Mouse (Mus musculus) lung, embryonic 15.5 days (tissue): ENCODE measurements around the gene Gm3952. TPM values are rescaled to one million over a fixed set of nuclear protein-coding genes. Genes with fewer than 3 reads are reported as not detected.

Experiments used
- ATAC-seq: fragments of 200-750 bp; cut with Nextera tagmentation; 2 replicates; pipeline ENCODE4 v1.8.0; 2017; ENCODE audit warnings: moderate number of reproducible peaks, borderline replicate concordance; ENCODE audit not compliant: low FRiP score, low TSS enrichment; ENCODE audit errors: extremely low read depth
- H3K27ac ChIP-seq: fragments of 300-500 bp; sonication (generic); 2 replicates; pipeline ENCODE4 v1.5.1; 2015; ENCODE audit warnings: moderate library complexity, mild to moderate bottlenecking, inconsistent platforms
- H3K27me3 ChIP-seq: fragments of 300-500 bp; sonication (generic); 2 replicates; pipeline ENCODE4 v1.6.1; 2015; ENCODE audit warnings: inconsistent platforms
- H3K36me3 ChIP-seq: fragments of 300-500 bp; sonication (generic); 2 replicates; pipeline ENCODE4 v1.6.1; 2015; ENCODE audit warnings: inconsistent platforms
- H3K4me1 ChIP-seq: fragments of 300-500 bp; sonication (generic); 2 replicates; pipeline ENCODE4 v1.6.1; 2015; ENCODE audit warnings: inconsistent platforms
- H3K4me2 ChIP-seq: fragments of 300-500 bp; sonication (generic); 2 replicates; pipeline ENCODE4 v1.6.1; 2015; ENCODE audit warnings: inconsistent platforms, mild to moderate bottlenecking, moderate library complexity
- H3K4me3 ChIP-seq: fragments of 300-500 bp; sonication (generic); 2 replicates; pipeline ENCODE4 v1.5.1; 2015; ENCODE audit warnings: mild to moderate bottlenecking, inconsistent platforms
- H3K9ac ChIP-seq: fragments of 300-500 bp; sonication (generic); 2 replicates; pipeline ENCODE4 v1.6.1; 2015; ENCODE audit warnings: inconsistent platforms
- H3K9me3 ChIP-seq: fragments of 300-500 bp; sonication (generic); 2 replicates; pipeline ENCODE4 v1.6.1; 2016; ENCODE audit warnings: inconsistent platforms
- WGBS: fragments of 180-500 bp; shearing (Covaris S2); methylation state at CpG from one replicate; pipeline ENCODE4 v1.1.7; 2015; 5-methylcytosine and 5-hydroxymethylcytosine counted together
- polyA plus RNA-seq: library from polyadenylated mRNA; unstranded; fragments of >200 nt; fragmentation: Nextera tagmentation; extraction: Ambion mirVana; gene quantifications from 2 replicates; pipeline ENCODE4 v1.2.1, GENCODE M21; 2015

The Gm3952 gene
- polyA plus RNA-seq, 1 experiment from 2014 or later = not detected

DNA sequence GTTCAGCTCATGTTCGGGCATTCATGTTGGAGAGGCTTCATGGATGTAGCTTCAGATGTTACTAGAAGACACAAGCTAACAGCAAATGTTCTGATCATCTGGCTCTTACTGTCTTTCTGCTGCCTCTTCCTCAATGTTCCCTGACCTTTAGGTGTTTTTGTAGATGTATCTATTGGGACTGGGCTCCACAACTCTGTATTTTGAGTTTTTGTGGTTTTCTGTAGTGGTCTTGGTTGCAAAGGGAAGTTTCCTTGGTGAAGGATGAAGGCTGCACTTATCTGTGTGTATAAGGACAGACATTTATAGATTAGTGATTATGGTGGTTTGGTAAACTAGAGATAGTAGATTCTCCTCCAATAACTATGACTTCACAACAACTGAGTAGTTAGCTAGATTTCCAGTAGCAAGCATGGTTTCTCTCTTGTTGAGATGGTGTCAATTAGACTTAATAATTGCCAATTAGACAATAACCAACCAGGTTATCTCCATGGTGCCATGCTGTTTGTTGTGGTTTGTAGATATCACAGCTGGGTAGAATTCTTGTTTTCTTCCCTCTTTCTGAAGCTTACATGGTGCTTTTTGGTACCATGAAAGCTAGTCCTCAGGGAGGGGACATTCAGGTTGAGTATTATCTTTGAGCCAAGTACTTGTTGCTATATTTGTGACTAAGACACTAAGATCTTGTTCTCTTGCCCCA lies 101.6 kb downstream of the Gm3952 start:
- WGBS = 84% methylated on average over 1 of the region's 1 CpGs
- ATAC-seq = no peak
- H3K27me3 ChIP-seq = no peaks in the 10 kb centered on the region
- H3K9ac ChIP-seq = no peak overlapping the region
- no peaks in the 10 kb centered on the region for H3K36me3 ChIP-seq
- H3K4me2 ChIP-seq = no peak overlapping the region
- H3K9me3 ChIP-seq = no peaks in the 10 kb centered on the region
- H3K4me1 ChIP-seq = peaks cover 44% of the 10 kb centered on the region
- no peak overlapping the region for H3K4me3 ChIP-seq
- H3K27ac ChIP-seq = peak overlapping the region; percentile 10; the same call in 1 of the 2 replicates

Other genes starting within 250 kb of the Gm3952 start
- gene Itgb1, start 113.0 kb downstream of the Gm3952 start, polyA plus RNA-seq = 396 and 402 TPM in 2 replicates